Mouse (Mus musculus) heart, embryonic 14.5 days (tissue): ENCODE results near the gene Gas7. TPM values are rescaled to one million over a fixed set of nuclear protein-coding genes. Genes with fewer than 3 reads are reported as not detected.

Experiments
- ATAC-seq: fragments of 200-750 bp; cut with Nextera tagmentation; 2 replicates; pipeline ENCODE4 v1.8.0; 2017; ENCODE audit warnings: low read depth, moderate TSS enrichment; ENCODE audit not compliant: insufficient number of reproducible peaks, insufficient read depth, low FRiP score
- H3K27ac ChIP-seq, 2 experiments: fragments of 200-500 bp in 1 of 2; fragments of 300-500 bp in 1 of 2; sonication (generic) in 1 of 2; replicated peaks in 1 of 2; 2 replicates each; pipeline ENCODE4 v1.5.1; 2012 to 2014; ENCODE audit warnings: low read depth in 2 of 2, low read length in 2 of 2, control low read depth in 1 of 2, mild to moderate bottlenecking in 1 of 2, mixed read lengths in 1 of 2; ENCODE audit not compliant: control insufficient read depth in 1 of 2, insufficient read depth in 1 of 2
- H3K27me3 ChIP-seq: fragments of 300-500 bp; sonication (generic); 2 replicates; pipeline ENCODE4 v1.6.1; 2014; ENCODE audit warnings: mild to moderate bottlenecking, low read length, control low read depth; ENCODE audit not compliant: control insufficient read depth, insufficient read depth
- H3K36me3 ChIP-seq: fragments of 300-500 bp; sonication (generic); 2 replicates; pipeline ENCODE4 v1.6.1; 2014; ENCODE audit warnings: mild to moderate bottlenecking, control low read depth, low read length, mixed read lengths; ENCODE audit not compliant: control insufficient read depth, insufficient read depth
- H3K4me1 ChIP-seq, 2 experiments: fragments of 200-500 bp in 1 of 2; fragments of 300-500 bp in 1 of 2; sonication (generic) in 1 of 2; 2 replicates each; pipeline ENCODE4 v1.6.1; 2012 to 2014; ENCODE audit warnings: low read length in 2 of 2, control low read depth in 1 of 2, mixed read lengths in 1 of 2; ENCODE audit not compliant: control insufficient read depth in 2 of 2, insufficient read depth in 2 of 2
- H3K4me2 ChIP-seq: fragments of 300-500 bp; sonication (generic); 2 replicates; pipeline ENCODE4 v1.6.1; 2014; ENCODE audit warnings: mild to moderate bottlenecking, low read length
- H3K4me3 ChIP-seq, 2 experiments: fragments of 200-500 bp in 1 of 2; fragments of 300-500 bp in 1 of 2; sonication (generic) in 1 of 2; 2 replicates each; pipeline ENCODE4 v1.5.1; 2012 to 2014; ENCODE audit warnings: low read length in 2 of 2, mild to moderate bottlenecking in 2 of 2, control low read depth in 1 of 2, low read depth in 1 of 2, moderate library complexity in 1 of 2; ENCODE audit not compliant: control insufficient read depth in 1 of 2, insufficient read depth in 1 of 2
- H3K9ac ChIP-seq: fragments of 300-500 bp; sonication (generic); 2 replicates; pipeline ENCODE4 v1.6.1; 2014; ENCODE audit warnings: mild to moderate bottlenecking, low read length
- H3K9me3 ChIP-seq: fragments of 300-500 bp; sonication (generic); 2 replicates; pipeline ENCODE4 v1.6.1; 2016; ENCODE audit warnings: low read length, control low read depth; ENCODE audit not compliant: control insufficient read depth
- WGBS: fragments of 180-500 bp; shearing (Covaris S2); extraction: QIAGEN DNeasy Blood & Tissue Kit; methylation state at CpG from one replicate; pipeline ENCODE4 v1.1.7; 2014; 5-methylcytosine and 5-hydroxymethylcytosine counted together
- polyA plus RNA-seq: library from polyadenylated mRNA; unstranded; fragments of >200 nt; fragmentation: Nextera tagmentation; extraction: Ambion mirVana; gene quantifications from 2 replicates; pipeline ENCODE4 v1.2.1, GENCODE M21; 2014

The Gas7 gene
- polyA plus RNA-seq, 1 experiment from 2014 or later, result 7.5 TPM

DNA sequence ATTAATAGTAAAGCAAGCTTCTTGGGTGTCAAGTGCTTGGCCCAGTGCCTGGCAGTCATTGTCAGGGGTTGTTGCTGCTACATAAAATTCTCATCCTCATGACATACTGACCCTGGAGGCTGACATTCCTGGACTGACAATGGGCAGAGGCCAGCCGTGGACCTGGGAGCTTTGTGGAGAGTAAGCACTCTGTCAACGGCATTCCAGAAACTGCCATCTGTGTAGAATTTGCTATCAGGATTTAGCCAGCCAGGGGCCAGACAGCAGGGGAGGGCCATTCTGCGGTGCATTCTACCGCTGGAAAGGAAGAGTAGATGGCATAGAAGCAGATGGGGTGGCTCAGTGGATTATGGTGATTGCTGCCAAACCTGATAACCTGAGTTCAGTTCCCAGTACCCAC, 106.4 kb downstream of the Gas7 start:
- H3K27me3 ChIP-seq, result no peaks in the 10 kb centered on the region
- H3K4me1 ChIP-seq, result peaks cover 34 to 52% of the 10 kb centered on the region in 2 experiments
- H3K9ac ChIP-seq, result no peak overlapping the region
- H3K36me3 ChIP-seq, result no peaks in the 10 kb centered on the region
- H3K27ac ChIP-seq, result peak overlapping the region in 1 of 2 experiments; percentile 44; a peak in 2 of 4 replicates
- peak; percentile 69; the same call in 1 of the 2 replicates for ATAC-seq
- no peaks in the 10 kb centered on the region for H3K9me3 ChIP-seq
- 17% methylated on average over 4 of the region's 4 CpGs for WGBS
- no peak overlapping the region for H3K4me2 ChIP-seq
- H3K4me3 ChIP-seq, result no peak overlapping the region

DNA sequence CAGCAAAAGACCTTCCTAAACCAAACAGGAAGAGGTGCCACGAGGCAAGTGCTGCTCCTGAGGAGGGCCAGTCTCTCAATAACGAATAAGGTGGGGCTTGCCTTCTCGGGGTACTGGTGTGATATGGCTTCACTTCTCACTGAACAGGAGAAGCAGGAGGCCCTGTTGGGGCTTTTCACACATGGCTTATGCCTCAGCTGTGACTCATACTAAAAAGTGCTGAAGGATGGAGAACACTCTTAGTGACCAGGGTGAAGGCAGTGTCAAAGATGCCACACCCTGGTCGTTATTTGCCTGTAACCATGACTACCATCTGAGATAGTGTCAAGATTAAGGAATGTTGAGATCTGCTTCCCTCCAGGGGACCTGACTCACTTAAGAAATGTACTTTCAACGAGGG, 107.9 kb downstream of the Gas7 start:
- no peak overlapping the region for H3K4me2 ChIP-seq
- WGBS, result 22% methylated on average over 5 of the region's 5 CpGs
- H3K4me1 ChIP-seq, result peaks cover 41 to 59% of the 10 kb centered on the region in 2 experiments
- H3K36me3 ChIP-seq, result no peaks in the 10 kb centered on the region
- H3K27ac ChIP-seq, result peak overlapping the region in 1 of 2 experiments; percentile 30; a peak in 1 of 4 replicates
- no peak overlapping the region for H3K9ac ChIP-seq
- no peak for ATAC-seq
- H3K9me3 ChIP-seq, result no peaks in the 10 kb centered on the region
- no peaks in the 10 kb centered on the region for H3K27me3 ChIP-seq
- no peak overlapping the region for H3K4me3 ChIP-seq

DNA sequence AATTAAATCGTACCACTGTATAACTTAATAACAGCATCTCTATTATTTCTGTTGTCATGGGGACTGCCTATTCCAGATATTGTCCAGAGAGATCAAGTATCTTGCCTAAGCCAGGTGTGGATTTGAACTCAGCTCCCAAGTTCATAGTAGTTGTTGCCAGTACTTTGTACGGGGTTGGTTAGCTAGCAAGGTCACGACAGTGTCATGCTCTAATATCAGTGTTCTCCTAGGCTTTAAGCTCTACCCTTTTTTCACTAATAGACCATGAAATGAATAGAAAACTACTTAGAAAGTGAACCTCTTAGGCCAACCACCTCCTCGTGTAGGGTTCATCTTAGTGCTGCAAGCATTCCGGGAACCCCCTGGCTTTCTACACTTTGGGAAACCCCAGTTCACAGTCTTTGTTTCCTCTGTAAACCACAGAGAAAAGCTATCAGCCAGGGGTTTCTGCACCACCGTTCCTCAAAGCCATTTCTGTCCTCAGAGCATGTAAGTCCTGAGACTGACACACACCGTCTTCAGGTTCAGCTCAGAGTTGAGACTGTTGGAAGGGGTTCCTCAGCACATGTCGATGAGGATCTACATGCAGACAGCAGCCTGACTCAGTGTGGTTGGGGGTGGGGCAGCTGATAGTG, 108.9 kb downstream of the Gas7 start:
- no peaks in the 10 kb centered on the region for H3K9me3 ChIP-seq
- peaks cover 37 to 55% of the 10 kb centered on the region in 2 experiments for H3K4me1 ChIP-seq
- H3K4me2 ChIP-seq, result no peak overlapping the region
- ATAC-seq, result no peak
- H3K9ac ChIP-seq, result no peak overlapping the region
- H3K27ac ChIP-seq, result no peak overlapping the region
- no peaks in the 10 kb centered on the region for H3K27me3 ChIP-seq
- no peak overlapping the region for H3K4me3 ChIP-seq
- H3K36me3 ChIP-seq, result no peaks in the 10 kb centered on the region
- WGBS, result 77% methylated on average over 8 of the region's 8 CpGs

DNA sequence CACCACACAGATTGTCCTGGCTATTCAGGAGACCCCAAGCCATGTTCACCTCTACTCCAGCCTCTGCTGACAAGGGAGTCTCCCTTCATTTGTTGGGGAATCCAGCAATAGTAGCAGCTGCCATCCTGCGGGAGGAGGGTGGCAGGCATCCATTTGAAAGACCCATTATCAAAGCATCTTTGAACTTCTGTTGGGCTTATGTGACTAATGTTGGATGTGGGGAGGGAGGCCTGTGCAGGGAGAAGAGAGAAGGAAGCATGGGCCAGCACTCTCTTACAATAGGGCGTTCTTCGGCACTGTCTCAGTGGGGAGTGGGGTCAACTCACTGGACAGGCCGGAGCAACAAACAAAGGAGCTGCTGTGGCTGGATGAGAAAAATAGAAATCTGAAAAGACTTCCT, 110.3 kb downstream of the Gas7 start:
- 88% methylated on average over 4 of the region's 4 CpGs for WGBS
- no peak for ATAC-seq
- no peak overlapping the region for H3K4me2 ChIP-seq
- no peak overlapping the region for H3K9ac ChIP-seq
- H3K27me3 ChIP-seq, result no peaks in the 10 kb centered on the region
- H3K36me3 ChIP-seq, result no peaks in the 10 kb centered on the region
- H3K9me3 ChIP-seq, result no peaks in the 10 kb centered on the region
- H3K27ac ChIP-seq, result no peak overlapping the region
- no peak overlapping the region for H3K4me3 ChIP-seq
- peaks cover 29 to 48% of the 10 kb centered on the region in 2 experiments for H3K4me1 ChIP-seq

DNA sequence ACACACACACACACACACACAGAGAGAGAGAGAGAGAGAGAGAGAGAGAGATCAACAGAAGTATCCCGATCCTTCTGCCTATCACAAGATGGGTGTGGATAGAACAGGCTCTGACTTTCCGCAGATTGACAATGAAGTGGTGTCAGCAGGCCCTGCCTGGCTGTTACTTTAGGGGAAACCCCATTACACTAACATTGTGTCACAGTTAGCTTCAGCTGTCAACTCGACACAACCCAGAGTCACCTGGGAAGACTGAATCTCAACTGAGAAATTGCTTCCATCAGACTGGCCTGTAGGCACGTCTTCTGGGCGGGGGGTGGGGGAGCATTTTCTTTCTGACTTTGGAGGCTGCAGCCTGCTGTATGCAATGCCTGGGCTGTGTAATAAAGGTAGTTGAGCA, 111.5 kb downstream of the Gas7 start:
- Histone ChIP-seq H3K9ac (no peak overlapping the region), H3K9me3 (no peaks in the 10 kb centered on the region), H3K27me3 (no peaks in the 10 kb centered on the region), H3K27ac (peak overlapping the region in 1 of 2 experiments; percentile 33; a peak in 2 of 4 replicates), H3K4me3 (no peak overlapping the region), H3K4me1 (peaks cover 28 to 47% of the 10 kb centered on the region in 2 experiments), H3K4me2 (no peak overlapping the region), H3K36me3 (no peaks in the 10 kb centered on the region)
- ATAC-seq, result no peak
- WGBS, result 19% methylated on average over 5 of the region's 5 CpGs

DNA sequence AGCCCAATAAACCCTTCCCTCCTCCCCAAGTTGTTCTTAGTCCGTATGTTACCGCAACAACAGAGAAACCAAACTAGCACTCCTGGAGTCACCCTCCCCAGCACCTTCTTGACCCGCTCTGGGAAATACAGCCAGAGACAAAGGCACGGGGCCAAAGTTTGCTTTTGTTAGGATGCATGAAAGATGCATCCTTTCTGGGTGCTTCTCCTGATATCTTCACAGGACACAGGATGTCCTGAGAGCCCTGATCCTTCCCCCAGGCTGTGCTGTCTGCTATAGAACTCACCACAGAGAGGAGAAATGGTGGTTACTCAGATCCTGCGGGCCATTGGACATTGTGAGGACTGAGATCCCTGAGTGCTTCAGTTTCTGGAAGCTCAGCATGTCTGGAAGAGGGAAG, 111.9 kb downstream of the Gas7 start:
- Histone ChIP-seq H3K9me3 (no peaks in the 10 kb centered on the region), H3K27me3 (no peaks in the 10 kb centered on the region), H3K27ac (peak overlapping the region in 1 of 2 experiments; percentile 33; a peak in 2 of 4 replicates), H3K4me1 (peaks cover 28 to 46% of the 10 kb centered on the region in 2 experiments), H3K36me3 (no peaks in the 10 kb centered on the region), H3K9ac (no peak overlapping the region), H3K4me3 (no peak overlapping the region), H3K4me2 (no peak overlapping the region)
- ATAC-seq, result no peak
- WGBS, result 53% methylated on average over 5 of the region's 5 CpGs

DNA sequence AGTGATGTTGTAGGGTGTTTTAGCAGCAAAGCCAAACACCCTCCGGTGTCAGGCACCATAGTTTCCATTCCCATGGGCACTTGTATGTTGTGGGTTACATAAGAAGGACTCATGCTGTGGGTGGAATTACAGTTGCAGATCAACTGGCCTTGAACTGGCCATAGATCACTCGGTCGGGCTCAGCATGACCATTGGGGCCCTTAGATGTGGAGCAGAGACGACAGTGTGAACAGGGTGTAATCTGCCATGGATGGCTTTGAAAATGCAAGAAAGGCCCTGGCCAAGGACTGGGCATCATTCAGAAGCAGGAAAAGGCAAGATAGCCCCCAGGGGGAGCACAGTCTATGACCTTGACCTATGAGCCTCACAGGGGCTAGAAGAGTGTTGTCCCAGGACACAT, 112.8 kb downstream of the Gas7 start:
- no peak overlapping the region for H3K9ac ChIP-seq
- H3K4me1 ChIP-seq, result peaks cover 20 to 38% of the 10 kb centered on the region in 2 experiments
- WGBS, result 96% methylated on average over 4 of the region's 4 CpGs
- H3K27me3 ChIP-seq, result no peaks in the 10 kb centered on the region
- H3K4me3 ChIP-seq, result no peak overlapping the region
- H3K4me2 ChIP-seq, result no peak overlapping the region
- no peaks in the 10 kb centered on the region for H3K36me3 ChIP-seq
- ATAC-seq, result no peak
- H3K27ac ChIP-seq, result no peak overlapping the region
- H3K9me3 ChIP-seq, result no peaks in the 10 kb centered on the region

DNA sequence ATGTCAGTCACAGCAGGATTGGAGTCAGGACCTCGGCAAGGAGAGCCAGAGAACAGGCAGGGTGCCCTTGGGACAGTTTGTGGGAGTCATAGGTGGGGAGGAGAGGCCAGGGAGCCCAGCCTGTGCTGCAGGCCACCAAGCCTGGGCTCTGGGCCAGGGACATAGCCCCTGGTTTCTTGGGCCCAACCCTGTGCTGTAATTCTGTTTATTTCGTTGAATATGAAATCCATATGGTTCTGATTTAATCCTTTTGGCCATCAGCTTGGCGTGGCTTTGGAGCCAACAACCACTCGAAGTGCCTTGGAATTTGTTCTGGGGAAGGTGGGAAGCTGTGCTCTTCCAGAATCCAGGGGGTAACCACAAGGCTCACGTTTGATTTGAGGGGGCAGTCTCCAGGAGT, 113.6 kb downstream of the Gas7 start:
- Histone ChIP-seq H3K4me3 (no peak overlapping the region), H3K4me1 (peaks cover 17 to 32% of the 10 kb centered on the region in 2 experiments), H3K9ac (no peak overlapping the region), H3K9me3 (no peaks in the 10 kb centered on the region), H3K27me3 (no peaks in the 10 kb centered on the region), H3K27ac (no peak overlapping the region), H3K4me2 (no peak overlapping the region), H3K36me3 (no peaks in the 10 kb centered on the region)
- WGBS, result 71% methylated on average over 5 of the region's 5 CpGs
- no peak for ATAC-seq
